18 mouse cellular contexts compared by ENCODE assay signal in the genomic region with DNA sequence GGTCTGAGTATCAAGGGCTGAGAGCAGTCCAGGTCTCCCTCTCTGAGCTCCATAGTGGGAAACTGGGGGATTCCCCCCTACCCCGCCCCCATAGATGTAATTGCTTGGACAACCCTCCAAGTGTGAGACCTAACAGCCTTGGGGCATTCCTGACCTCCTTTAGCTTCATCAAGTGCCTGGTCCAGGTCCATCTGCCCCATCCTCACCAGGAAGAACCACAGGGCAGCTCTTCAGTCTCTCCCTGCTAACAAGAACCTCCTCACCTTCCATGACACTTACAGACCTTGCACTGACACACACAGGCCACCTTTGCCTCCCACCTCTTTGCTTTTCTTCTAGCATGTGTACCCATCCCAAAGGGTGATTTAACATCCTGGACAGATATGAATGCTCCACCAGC. TPM values are rescaled to one million over a fixed set of nuclear protein-coding genes. Genes with fewer than 3 reads are reported as not detected.
DNase-seq lines count a peak whose midpoint lies in the region; ATAC-seq and TF ChIP-seq lines count a peak whose summit lies in the region.
"Had no signal": no experiment of that assay in that cellular context is flagged by ENCODE, and none has a peak within 500 bp of the region (broad histone marks: within the 10 kb centered on the region; RNA-seq: fewer than 3 reads in every experiment).

No protein-coding gene starts in this region.

- H3K9ac ChIP-seq in forebrain, embryonic 15.5 days (replicated peaks) = 0 out of 2 replicates have a peak overlapping the region, but pooled peaks have one; percentile 12
- H3K9ac ChIP-seq in forebrain, embryonic 12.5 days = no peak overlapping the region
- no peak overlapping the region for H3K9ac ChIP-seq in hindbrain, postnatal 0 days (replicated peaks; ENCODE audit: low read length)
- no peak overlapping the region for H3K9ac ChIP-seq in hindbrain, embryonic 16.5 days (ENCODE audit: low read depth, low read length)
- H3K9ac ChIP-seq in lung, embryonic 14.5 days = peak overlapping the region; percentile 13; the same call in 1 of the 2 replicates
- no peak overlapping the region for H3K9ac ChIP-seq in forebrain, embryonic 16.5 days (replicated peaks; ENCODE audit: low read depth, low read length)
- H3K9ac ChIP-seq: embryonic facial prominence, embryonic 15.5 days had no signal

- no peak for TF ChIP-seq CTCF in hindbrain, postnatal 0 days (IDR thresholded peaks at IDR 0.05; ENCODE audit: low read depth)
- no peak for TF ChIP-seq CTCF in lung, embryonic 14.5 days (IDR thresholded peaks at IDR 0.05; ENCODE audit: low read depth)

- DNase-seq in hindbrain, postnatal 0 days (ENCODE audit: low spot score) = no peak
- DNase-seq in lung, embryonic 14.5 days = no peak
- DNase-seq in lung, postnatal 25 days (ENCODE audit: low spot score) = no peak
- no peak for DNase-seq in embryo, embryonic 11 days
- DNase-seq: gastrocnemius, postnatal 25 days; lung, postnatal 36 days; midbrain, embryonic 14.5 days had no signal

- ATAC-seq in forebrain, embryonic 15.5 days (replicated peaks) = no peak; the same call in 1 of the 2 replicates
- ATAC-seq in forebrain, embryonic 12.5 days (ENCODE audit: low FRiP score) = no peak
- ATAC-seq in hindbrain, postnatal 0 days = peak; percentile 29; the same call in 1 of the 2 replicates
- no peak for ATAC-seq in hindbrain, embryonic 16.5 days
- no peak for ATAC-seq in lung, embryonic 14.5 days (ENCODE audit: insufficient read depth)
- no peak for ATAC-seq in forebrain, embryonic 16.5 days
- ATAC-seq: inflammation-experienced regulatory T-cells, adult 6 months had no signal

- no peaks in the 10 kb centered on the region for H3K9me3 ChIP-seq in forebrain, embryonic 15.5 days
- no peaks in the 10 kb centered on the region for H3K9me3 ChIP-seq in forebrain, embryonic 12.5 days
- no peaks in the 10 kb centered on the region for H3K9me3 ChIP-seq in hindbrain, postnatal 0 days (ENCODE audit: low read length)
- no peaks in the 10 kb centered on the region for H3K9me3 ChIP-seq in hindbrain, embryonic 16.5 days (ENCODE audit: control insufficient read depth, low read length)
- no peaks in the 10 kb centered on the region for H3K9me3 ChIP-seq in lung, embryonic 14.5 days (ENCODE audit: low read depth, low read length)
- no peaks in the 10 kb centered on the region for H3K9me3 ChIP-seq in forebrain, embryonic 16.5 days (ENCODE audit: control insufficient read depth, low read length)
- H3K9me3 ChIP-seq: embryonic facial prominence, embryonic 15.5 days had no signal

- no peak overlapping the region for H3K4me2 ChIP-seq in forebrain, embryonic 15.5 days (replicated peaks)
- no peak overlapping the region for H3K4me2 ChIP-seq in forebrain, embryonic 12.5 days
- H3K4me2 ChIP-seq in hindbrain, postnatal 0 days (ENCODE audit: low read depth, low read length) = peak overlapping the region; percentile 25; the same call in 1 of the 2 replicates
- H3K4me2 ChIP-seq in hindbrain, embryonic 16.5 days (ENCODE audit: low read length) = no peak overlapping the region
- H3K4me2 ChIP-seq in lung, embryonic 14.5 days = no peak overlapping the region
- H3K4me2 ChIP-seq in forebrain, embryonic 16.5 days (ENCODE audit: low read length) = no peak overlapping the region
- H3K4me2 ChIP-seq: embryonic facial prominence, embryonic 15.5 days; heart, embryonic 11.5 days had no signal

- no peaks in the 10 kb centered on the region for H3K36me3 ChIP-seq in forebrain, embryonic 15.5 days
- H3K36me3 ChIP-seq in forebrain, embryonic 12.5 days (replicated peaks) = no peaks in the 10 kb centered on the region
- no peaks in the 10 kb centered on the region for H3K36me3 ChIP-seq in hindbrain, postnatal 0 days (ENCODE audit: insufficient read depth, low read length)
- H3K36me3 ChIP-seq in hindbrain, embryonic 16.5 days (ENCODE audit: control insufficient read depth, insufficient read depth, low read length) = no peaks in the 10 kb centered on the region
- no peaks in the 10 kb centered on the region for H3K36me3 ChIP-seq in lung, embryonic 14.5 days (ENCODE audit: insufficient read depth)
- no peaks in the 10 kb centered on the region for H3K36me3 ChIP-seq in forebrain, embryonic 16.5 days (ENCODE audit: control insufficient read depth, insufficient read depth)
- H3K36me3 ChIP-seq: embryonic facial prominence, embryonic 15.5 days had no signal

- H3K4me1 ChIP-seq in forebrain, embryonic 15.5 days = peaks cover 31% of the 10 kb centered on the region
- no peaks in the 10 kb centered on the region for H3K4me1 ChIP-seq in forebrain, embryonic 12.5 days
- no peaks in the 10 kb centered on the region for H3K4me1 ChIP-seq in hindbrain, postnatal 0 days (ENCODE audit: insufficient read depth, low read length)
- 0 out of 2 replicates have a peak, but pooled peaks cover 2% of the 10 kb centered on the region for H3K4me1 ChIP-seq in hindbrain, embryonic 16.5 days (ENCODE audit: control insufficient read depth, insufficient read depth, low read depth, low read length)
- no peaks in the 10 kb centered on the region for H3K4me1 ChIP-seq in lung, embryonic 14.5 days (ENCODE audit: insufficient read depth)
- peaks cover 23% of the 10 kb centered on the region for H3K4me1 ChIP-seq in forebrain, embryonic 16.5 days (replicated peaks; ENCODE audit: control insufficient read depth, insufficient read depth, low read length)
- H3K4me1 ChIP-seq: embryonic facial prominence, embryonic 15.5 days had no signal

- WGBS in forebrain, embryonic 15.5 days = 75% methylated on average over 1 of the region's 1 CpGs
- 92% methylated on average over 1 of the region's 1 CpGs for WGBS in forebrain, embryonic 12.5 days
- WGBS in hindbrain, postnatal 0 days = 75% methylated on average over 1 of the region's 1 CpGs
- WGBS in hindbrain, embryonic 16.5 days = 80% methylated on average over 1 of the region's 1 CpGs
- WGBS in lung, embryonic 14.5 days = 56% methylated on average over 1 of the region's 1 CpGs
- WGBS in forebrain, embryonic 16.5 days = 68% methylated on average over 1 of the region's 1 CpGs

- no peaks in the 10 kb centered on the region for H3K27me3 ChIP-seq in forebrain, embryonic 15.5 days
- no peaks in the 10 kb centered on the region for H3K27me3 ChIP-seq in forebrain, embryonic 12.5 days
- no peaks in the 10 kb centered on the region for H3K27me3 ChIP-seq in hindbrain, postnatal 0 days (ENCODE audit: insufficient read depth, low read length)
- H3K27me3 ChIP-seq in hindbrain, embryonic 16.5 days (replicated peaks; ENCODE audit: control insufficient read depth, insufficient read depth, low read length) = no peaks in the 10 kb centered on the region; the same call in 1 of the 2 replicates
- no peaks in the 10 kb centered on the region for H3K27me3 ChIP-seq in lung, embryonic 14.5 days (ENCODE audit: insufficient read depth, low read length)
- no peaks in the 10 kb centered on the region for H3K27me3 ChIP-seq in forebrain, embryonic 16.5 days (replicated peaks; ENCODE audit: control insufficient read depth, insufficient read depth, low read length)
- H3K27me3 ChIP-seq: embryonic facial prominence, embryonic 15.5 days had no signal

- H3K27ac ChIP-seq in forebrain, embryonic 15.5 days (replicated peaks) = peak overlapping the region; percentile 53
- no peak overlapping the region for H3K27ac ChIP-seq in forebrain, embryonic 12.5 days
- H3K27ac ChIP-seq in hindbrain, postnatal 0 days = peak overlapping the region; percentile 32; the same call in 1 of the 2 replicates
- no peak overlapping the region for H3K27ac ChIP-seq in hindbrain, embryonic 16.5 days (ENCODE audit: low read depth, low read length)
- no peak overlapping the region for H3K27ac ChIP-seq in lung, embryonic 14.5 days (ENCODE audit: low read depth)
- peak overlapping the region; percentile 8; the same call in 1 of the 2 replicates for H3K27ac ChIP-seq in forebrain, embryonic 16.5 days (ENCODE audit: low read length)
- H3K27ac ChIP-seq: embryonic facial prominence, embryonic 15.5 days had no signal

- no peak overlapping the region for H3K4me3 ChIP-seq in forebrain, embryonic 15.5 days
- H3K4me3 ChIP-seq in forebrain, embryonic 12.5 days (replicated peaks) = no peak overlapping the region
- no peak overlapping the region for H3K4me3 ChIP-seq in hindbrain, postnatal 0 days (ENCODE audit: low read length)
- no peak overlapping the region for H3K4me3 ChIP-seq in hindbrain, embryonic 16.5 days (ENCODE audit: low read length)
- H3K4me3 ChIP-seq in lung, embryonic 14.5 days (ENCODE audit: low read depth, low read length) = no peak overlapping the region
- no peak overlapping the region for H3K4me3 ChIP-seq in forebrain, embryonic 16.5 days (replicated peaks; ENCODE audit: low read length)
- H3K4me3 ChIP-seq: embryonic facial prominence, embryonic 15.5 days had no signal

RNA-seq across cellular contexts. Expression of a gene that starts 11.4 kb away (rescaled TPM):
- 7.8 and 8.2 TPM in 2 replicates for polyA plus RNA-seq in forebrain, embryonic 15.5 days (2015; fragmentation: Nextera tagmentation; extraction: Ambion mirVana)
- polyA plus RNA-seq in forebrain, embryonic 12.5 days (2016; fragmentation: Nextera tagmentation; extraction: Ambion mirVana) = 6.8 and 7.4 TPM in 2 replicates
- total RNA-seq in hindbrain, postnatal 0 days (2014; rRNA removed) = 8.7 and 17.3 TPM in 2 replicates
- polyA plus RNA-seq in hindbrain, postnatal 0 days (2015; fragmentation: Nextera tagmentation; extraction: Ambion mirVana) = 5.4 and 6.7 TPM in 2 replicates
- 7.7 and 9.7 TPM in 2 replicates for polyA plus RNA-seq in hindbrain, embryonic 16.5 days (2015; fragmentation: Nextera tagmentation; extraction: Ambion mirVana)
- polyA plus RNA-seq in lung, embryonic 14.5 days (2014; fragmentation: Nextera tagmentation; extraction: Ambion mirVana) = 37.6 and 42.6 TPM in 2 replicates
- 9.0 TPM in 2 replicates for polyA plus RNA-seq in forebrain, embryonic 16.5 days (2015; fragmentation: Nextera tagmentation; extraction: Ambion mirVana)
- polyA plus RNA-seq: C2C12 had no signal

RNA-seq across cellular contexts. Expression of a gene that starts 25.6 kb away (rescaled TPM):
- not detected in 2 replicates for polyA plus RNA-seq in forebrain, embryonic 15.5 days (2015; fragmentation: Nextera tagmentation; extraction: Ambion mirVana)
- not detected in 2 replicates for polyA plus RNA-seq in forebrain, embryonic 12.5 days (2016; fragmentation: Nextera tagmentation; extraction: Ambion mirVana)
- not detected in 2 replicates for total RNA-seq in hindbrain, postnatal 0 days (2014; rRNA removed)
- not detected in 2 replicates for polyA plus RNA-seq in hindbrain, postnatal 0 days (2015; fragmentation: Nextera tagmentation; extraction: Ambion mirVana)
- polyA plus RNA-seq in hindbrain, embryonic 16.5 days (2015; fragmentation: Nextera tagmentation; extraction: Ambion mirVana) = not detected in 2 replicates
- polyA plus RNA-seq in lung, embryonic 14.5 days (2014; fragmentation: Nextera tagmentation; extraction: Ambion mirVana) = not detected in 2 replicates
- not detected in 2 replicates for polyA plus RNA-seq in forebrain, embryonic 16.5 days (2015; fragmentation: Nextera tagmentation; extraction: Ambion mirVana)
- total RNA-seq: adrenal gland, postnatal 4 days; gastrocnemius, postnatal 25 days; layer of hippocampus, postnatal 10 days had no signal
- polyA plus RNA-seq: C2C12; frontal cortex, adult 2 months; midbrain, embryonic 14.5 days had no signal

RNA-seq across cellular contexts. Expression of a gene that starts 54.4 kb away (rescaled TPM):
- polyA plus RNA-seq in forebrain, embryonic 15.5 days (2015; fragmentation: Nextera tagmentation; extraction: Ambion mirVana) = 41.7 and 45.7 TPM in 2 replicates
- 39.7 and 43.8 TPM in 2 replicates for polyA plus RNA-seq in forebrain, embryonic 12.5 days (2016; fragmentation: Nextera tagmentation; extraction: Ambion mirVana)
- 20.1 and 28.2 TPM in 2 replicates for total RNA-seq in hindbrain, postnatal 0 days (2014; rRNA removed)
- 55.0 and 56.0 TPM in 2 replicates for polyA plus RNA-seq in hindbrain, postnatal 0 days (2015; fragmentation: Nextera tagmentation; extraction: Ambion mirVana)
- 48.0 and 51.0 TPM in 2 replicates for polyA plus RNA-seq in hindbrain, embryonic 16.5 days (2015; fragmentation: Nextera tagmentation; extraction: Ambion mirVana)
- polyA plus RNA-seq in lung, embryonic 14.5 days (2014; fragmentation: Nextera tagmentation; extraction: Ambion mirVana) = 29.0 and 33.9 TPM in 2 replicates
- polyA plus RNA-seq in forebrain, embryonic 16.5 days (2015; fragmentation: Nextera tagmentation; extraction: Ambion mirVana) = 48.4 and 56.3 TPM in 2 replicates

RNA-seq across cellular contexts. Expression of a gene that starts 54.4 kb away (rescaled TPM):
- polyA plus RNA-seq in forebrain, embryonic 15.5 days (2015; fragmentation: Nextera tagmentation; extraction: Ambion mirVana) = 130 TPM in 2 replicates
- 127 and 133 TPM in 2 replicates for polyA plus RNA-seq in forebrain, embryonic 12.5 days (2016; fragmentation: Nextera tagmentation; extraction: Ambion mirVana)
- total RNA-seq in hindbrain, postnatal 0 days (2014; rRNA removed) = 46.5 and 47.3 TPM in 2 replicates
- 86.7 and 93.3 TPM in 2 replicates for polyA plus RNA-seq in hindbrain, postnatal 0 days (2015; fragmentation: Nextera tagmentation; extraction: Ambion mirVana)
- polyA plus RNA-seq in hindbrain, embryonic 16.5 days (2015; fragmentation: Nextera tagmentation; extraction: Ambion mirVana) = 94.0 and 94.8 TPM in 2 replicates
- polyA plus RNA-seq in lung, embryonic 14.5 days (2014; fragmentation: Nextera tagmentation; extraction: Ambion mirVana) = 105 and 111 TPM in 2 replicates
- polyA plus RNA-seq in forebrain, embryonic 16.5 days (2015; fragmentation: Nextera tagmentation; extraction: Ambion mirVana) = 121 and 122 TPM in 2 replicates

Comparison
In these comparisons a context has a peak if more than half of its experiments do, and no peak if none do; other contexts are left out.
1. H3K27ac ChIP-seq: peak in forebrain, embryonic 15.5 days (single experiment), hindbrain, postnatal 0 days (single experiment) and forebrain, embryonic 16.5 days (single experiment); none in forebrain, embryonic 12.5 days (single experiment), hindbrain, embryonic 16.5 days (single experiment) and lung, embryonic 14.5 days (single experiment).
2. H3K9ac ChIP-seq: peak in forebrain, embryonic 15.5 days (single experiment) and lung, embryonic 14.5 days (single experiment); none in forebrain, embryonic 12.5 days (single experiment), hindbrain, postnatal 0 days (single experiment), hindbrain, embryonic 16.5 days (single experiment) and forebrain, embryonic 16.5 days (single experiment).